ENCODE assay signal across 16 mouse cellular contexts in the genomic region with DNA sequence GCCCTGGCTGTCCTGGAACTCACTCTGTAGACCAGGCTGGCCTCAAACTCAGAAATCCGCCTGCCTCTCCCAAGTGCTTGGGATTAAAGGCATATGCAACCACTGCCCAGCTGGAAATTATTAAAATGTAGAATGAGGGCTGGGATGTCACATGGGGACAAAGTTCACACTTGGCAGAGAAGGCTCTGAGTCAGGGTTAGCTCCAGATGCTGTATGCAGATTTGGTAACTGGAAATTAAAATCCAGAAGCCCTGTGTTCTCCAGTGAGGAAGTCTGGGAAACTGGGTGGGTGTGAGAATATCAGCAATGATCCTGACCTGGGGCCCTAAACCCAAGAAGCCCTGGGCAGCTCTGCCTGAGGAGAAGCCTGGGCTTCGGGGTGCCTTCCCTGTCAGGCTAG. TPM values are rescaled to one million over a fixed set of nuclear protein-coding genes. Genes with fewer than 3 reads are reported as not detected.
DNase-seq lines count a peak whose midpoint lies in the region; ATAC-seq and TF ChIP-seq lines count a peak whose summit lies in the region.
"Had no signal": no experiment of that assay in that cellular context is flagged by ENCODE, and none has a peak within 500 bp of the region (broad histone marks: within the 10 kb centered on the region; RNA-seq: fewer than 3 reads in every experiment).

No protein-coding gene starts in this region.

- intact Hi-C loops in gastrocnemius, postnatal 14 days (cut with DNase I; ENCODE audit: low total_unique reads), result no loop called here
- intact Hi-C loops in left cerebral cortex, adult 2 months (cut with DNase I), result no loop called here

- no peak overlapping the region for H3K9ac ChIP-seq in liver, embryonic 11.5 days (ENCODE audit: low read depth, low read length)
- no peak overlapping the region for H3K9ac ChIP-seq in liver, embryonic 13.5 days
- H3K9ac ChIP-seq: forebrain, postnatal 0 days had no signal

- no peaks in the 10 kb centered on the region for H3K36me3 ChIP-seq in liver, embryonic 11.5 days (ENCODE audit: control insufficient read depth, insufficient read depth, low read length)
- H3K36me3 ChIP-seq in embryonic facial prominence, embryonic 10.5 days (replicated peaks), result no peaks in the 10 kb centered on the region
- no peaks in the 10 kb centered on the region for H3K36me3 ChIP-seq in liver, embryonic 13.5 days

- peak; percentile 27 for DNase-seq in gastrocnemius, postnatal 25 days
- no peak for DNase-seq in gastrocnemius, postnatal 14 days
- DNase-seq in liver, embryonic 11.5 days (ENCODE audit: low spot score), result no peak
- no peak for DNase-seq in liver
- no peak for DNase-seq in embryonic facial prominence, embryonic 10.5 days (ENCODE audit: low spot score)
- DNase-seq in liver, embryonic 13.5 days, result no peak
- no peak for DNase-seq in testis, postnatal 10 days (ENCODE audit: low spot score)
- no peak for DNase-seq in left cerebral cortex, adult 2 months (ENCODE audit: extremely low spot score in 1 of 2, low spot score in 2 of 2)
- DNase-seq: adrenal gland, postnatal 36 days; cerebellum, adult 11 months; forebrain, postnatal 0 days; kidney, adult 11 months; thymus, adult 2 months had no signal

- TF ChIP-seq CTCF in left cerebral cortex, adult 2 months (IDR thresholded peaks at IDR 0.05), result no peak

- H3K27me3 ChIP-seq in liver, embryonic 11.5 days (replicated peaks; ENCODE audit: control insufficient read depth, insufficient read depth, low read length), result peaks cover 35% of the 10 kb centered on the region
- peaks cover 71% of the 10 kb centered on the region for H3K27me3 ChIP-seq in embryonic facial prominence, embryonic 10.5 days (replicated peaks; ENCODE audit: low read depth, poor library complexity, severe bottlenecking)
- peaks cover 53% of the 10 kb centered on the region for H3K27me3 ChIP-seq in liver, embryonic 13.5 days

- no peak overlapping the region for H3K27ac ChIP-seq in liver, embryonic 11.5 days (ENCODE audit: low read depth, low read length)
- no peak overlapping the region; the same call in 1 of the 2 replicates for H3K27ac ChIP-seq in embryonic facial prominence, embryonic 10.5 days (replicated peaks)
- H3K27ac ChIP-seq in liver, embryonic 13.5 days, result no peak overlapping the region
- no peak overlapping the region for H3K27ac ChIP-seq in left cerebral cortex, adult 2 months
- H3K27ac ChIP-seq: macrophage had no signal

- H3K4me1 ChIP-seq in liver, embryonic 11.5 days (replicated peaks; ENCODE audit: control insufficient read depth, insufficient read depth, low read length), result peaks cover 20% of the 10 kb centered on the region
- peaks cover 45% of the 10 kb centered on the region for H3K4me1 ChIP-seq in embryonic facial prominence, embryonic 10.5 days
- peaks cover 40% of the 10 kb centered on the region for H3K4me1 ChIP-seq in liver, embryonic 13.5 days (replicated peaks)

- ATAC-seq in liver, embryonic 11.5 days (replicated peaks; ENCODE audit: low FRiP score), result no peak
- ATAC-seq in liver, embryonic 13.5 days (ENCODE audit: low read depth), result no peak
- ATAC-seq: forebrain, postnatal 0 days had no signal

- peak overlapping the region; percentile 35; the same call in 1 of the 2 replicates for H3K4me2 ChIP-seq in liver, embryonic 11.5 days
- peak overlapping the region; percentile 18; the same call in 1 of the 2 replicates for H3K4me2 ChIP-seq in liver, embryonic 13.5 days

- H3K4me3 ChIP-seq in liver, embryonic 11.5 days (ENCODE audit: low read depth, low read length), result no peak overlapping the region
- H3K4me3 ChIP-seq in embryonic facial prominence, embryonic 10.5 days, result peak overlapping the region; percentile 37
- H3K4me3 ChIP-seq in liver, embryonic 13.5 days (replicated peaks), result no peak overlapping the region
- no peak overlapping the region for H3K4me3 ChIP-seq in left cerebral cortex, adult 2 months

- 67% methylated on average over 2 of the region's 2 CpGs for WGBS in liver, embryonic 11.5 days
- 62% methylated on average over 2 of the region's 2 CpGs for WGBS in embryonic facial prominence, embryonic 10.5 days
- 52% methylated on average over 2 of the region's 2 CpGs for WGBS in liver, embryonic 13.5 days (ENCODE audit: insufficient replicate concordance)

- no peaks in the 10 kb centered on the region for H3K9me3 ChIP-seq in liver, embryonic 11.5 days (ENCODE audit: control insufficient read depth, low read length)
- no peaks in the 10 kb centered on the region for H3K9me3 ChIP-seq in embryonic facial prominence, embryonic 10.5 days
- H3K9me3 ChIP-seq in liver, embryonic 13.5 days (replicated peaks), result no peaks in the 10 kb centered on the region

RNA-seq across cellular contexts. Expression of gene Plvap, which starts 2.2 kb away (rescaled TPM):
- 10 to 100 TPM in 1 of 2 experiments, 1 to 10 TPM in 1; 8.4 to 22.5 TPM for total RNA-seq in gastrocnemius, postnatal 25 days (2021)
- 10 to 100 TPM in 1 of 2 experiments, 1 to 10 TPM in 1; 7.7 to 11.7 TPM for total RNA-seq in gastrocnemius, postnatal 14 days (2021)
- polyA plus RNA-seq in liver, embryonic 11.5 days (2014; fragmentation: Nextera tagmentation; extraction: Ambion mirVana), result 56.0 and 57.3 TPM in 2 replicates
- polyA plus RNA-seq in embryonic facial prominence, embryonic 10.5 days (2016; fragmentation: Nextera tagmentation; extraction: Ambion mirVana), result 58.0 and 59.2 TPM in 2 replicates
- polyA plus RNA-seq in liver, embryonic 13.5 days (2015; fragmentation: Nextera tagmentation; extraction: Ambion mirVana), result 24.3 and 28.4 TPM in 2 replicates
- 1 to 10 TPM; 8.5 to 9.1 TPM for total RNA-seq in left cerebral cortex, adult 2 months (2021)
- polyA plus RNA-seq: macrophage had no signal

RNA-seq across cellular contexts. Expression of gene Ccdc194, which starts 16.2 kb away (rescaled TPM):
- not detected for total RNA-seq in gastrocnemius, postnatal 25 days (2021)
- total RNA-seq in gastrocnemius, postnatal 14 days (2021), result under 1 TPM in 1 of 2 experiments, not detected in 1; 0.33 TPM
- 0.16 and 0.44 TPM in 2 replicates for polyA plus RNA-seq in liver, embryonic 11.5 days (2014; fragmentation: Nextera tagmentation; extraction: Ambion mirVana)
- polyA plus RNA-seq in embryonic facial prominence, embryonic 10.5 days (2016; fragmentation: Nextera tagmentation; extraction: Ambion mirVana), result 0.12 and 0.26 TPM in 2 replicates
- polyA plus RNA-seq in liver, embryonic 13.5 days (2015; fragmentation: Nextera tagmentation; extraction: Ambion mirVana), result 0.15 TPM in 2 replicates
- not detected for total RNA-seq in left cerebral cortex, adult 2 months (2021)
- total RNA-seq: adrenal gland, postnatal 36 days; left cerebral cortex, adult 18-20 months had no signal
- polyA plus RNA-seq: macrophage; midbrain, postnatal 0 days had no signal

RNA-seq across cellular contexts. Expression of gene Gtpbp3, which starts 21.4 kb away (rescaled TPM):
- total RNA-seq in gastrocnemius, postnatal 25 days (2021), result 10 to 100 TPM in 1 of 2 experiments, 1 to 10 TPM in 1; 9.6 to 11.5 TPM
- 1 to 10 TPM; 7.5 to 8.5 TPM for total RNA-seq in gastrocnemius, postnatal 14 days (2021)
- polyA plus RNA-seq in liver, embryonic 11.5 days (2014; fragmentation: Nextera tagmentation; extraction: Ambion mirVana), result 9.5 and 10.4 TPM in 2 replicates
- polyA plus RNA-seq in embryonic facial prominence, embryonic 10.5 days (2016; fragmentation: Nextera tagmentation; extraction: Ambion mirVana), result 24.5 and 25.3 TPM in 2 replicates
- polyA plus RNA-seq in liver, embryonic 13.5 days (2015; fragmentation: Nextera tagmentation; extraction: Ambion mirVana), result 6.8 and 7.3 TPM in 2 replicates
- 10 to 100 TPM; 33.0 to 37.4 TPM for total RNA-seq in left cerebral cortex, adult 2 months (2021)

RNA-seq across cellular contexts. Expression of gene Ano8, which starts 23.6 kb away (rescaled TPM):
- 10 to 100 TPM; 17.1 to 18.4 TPM for total RNA-seq in gastrocnemius, postnatal 25 days (2021)
- 10 to 100 TPM; 14.4 to 16.2 TPM for total RNA-seq in gastrocnemius, postnatal 14 days (2021)
- polyA plus RNA-seq in liver, embryonic 11.5 days (2014; fragmentation: Nextera tagmentation; extraction: Ambion mirVana), result 0.60 and 0.96 TPM in 2 replicates
- polyA plus RNA-seq in embryonic facial prominence, embryonic 10.5 days (2016; fragmentation: Nextera tagmentation; extraction: Ambion mirVana), result 2.4 and 3.2 TPM in 2 replicates
- 0.12 and 0.14 TPM in 2 replicates for polyA plus RNA-seq in liver, embryonic 13.5 days (2015; fragmentation: Nextera tagmentation; extraction: Ambion mirVana)
- total RNA-seq in left cerebral cortex, adult 2 months (2021), result 10 to 100 TPM; 62.5 to 64.0 TPM

RNA-seq across cellular contexts. Expression of gene Bst2, which starts 27.9 kb away (rescaled TPM):
- total RNA-seq in gastrocnemius, postnatal 25 days (2021), result 1 to 10 TPM; 7.6 to 8.9 TPM
- total RNA-seq in gastrocnemius, postnatal 14 days (2021), result 1 to 10 TPM; 8.6 to 9.3 TPM
- 21.9 and 24.0 TPM in 2 replicates for polyA plus RNA-seq in liver, embryonic 11.5 days (2014; fragmentation: Nextera tagmentation; extraction: Ambion mirVana)
- polyA plus RNA-seq in embryonic facial prominence, embryonic 10.5 days (2016; fragmentation: Nextera tagmentation; extraction: Ambion mirVana), result 5.8 and 7.2 TPM in 2 replicates
- polyA plus RNA-seq in liver, embryonic 13.5 days (2015; fragmentation: Nextera tagmentation; extraction: Ambion mirVana), result 34.1 and 36.0 TPM in 2 replicates
- 1 to 10 TPM; 3.5 to 4.0 TPM for total RNA-seq in left cerebral cortex, adult 2 months (2021)
